Mouse (Mus musculus) MEL (cell line): Measurements from ENCODE around the gene Rab3c. TPM values are rescaled to one million over a fixed set of nuclear protein-coding genes. Genes with fewer than 3 reads are reported as not detected.

Experiments used
- DNase-seq: peaks from one replicate; pipeline ENCODE4 v3.0.0; 2011; ENCODE audit warnings: low read depth, low spot score
- H3K27ac ChIP-seq: 2 replicates; pipeline ENCODE4 v1.5.1; 2012; ENCODE audit warnings: low read depth, mild to moderate bottlenecking, control low read depth, low read length, moderate library complexity; ENCODE audit not compliant: control insufficient read depth
- H3K27me3 ChIP-seq, 2 experiments: fragments of 150-350 bp in 1 of 2; sonication (generic) in 1 of 2; 2 replicates each; pipeline ENCODE4 v1.6.1; 2012; ENCODE audit warnings: low read length in 2 of 2, mild to moderate bottlenecking in 2 of 2, improper control_type of control experiment in 1 of 2, moderate library complexity in 1 of 2; ENCODE audit not compliant: insufficient read depth in 2 of 2, control insufficient read depth in 1 of 2
- H3K36me3 ChIP-seq, 2 experiments: 2 replicates each; pipeline ENCODE4 v1.6.1; 2012 to 2014; ENCODE audit warnings: low read length in 2 of 2, improper control_type of control experiment in 1 of 2, inconsistent platforms in 1 of 2, mild to moderate bottlenecking in 1 of 2; ENCODE audit not compliant: insufficient read depth in 2 of 2, control insufficient read depth in 1 of 2
- H3K4me1 ChIP-seq, 2 experiments: fragments of 150-350 bp in 1 of 2; sonication (generic) in 1 of 2; 2 replicates each; pipeline ENCODE4 v1.6.1; 2012; ENCODE audit warnings: low read length in 2 of 2, improper control_type of control experiment in 1 of 2, mild to moderate bottlenecking in 1 of 2; ENCODE audit not compliant: insufficient read depth in 2 of 2, control insufficient read depth in 1 of 2
- H3K4me3 ChIP-seq, 2 experiments: fragments of 150-350 bp in 1 of 2; sonication (generic) in 1 of 2; 2 replicates each; pipeline ENCODE4 v1.5.1; 2012; ENCODE audit warnings: low read depth in 2 of 2, low read length in 2 of 2, mild to moderate bottlenecking in 2 of 2, moderate library complexity in 2 of 2, control low read depth in 1 of 2, improper control_type of control experiment in 1 of 2; ENCODE audit not compliant: control insufficient read depth in 1 of 2, insufficient read depth in 1 of 2
- H3K79me2 ChIP-seq: 2 replicates; pipeline ENCODE4 v1.6.1; 2012; ENCODE audit warnings: mild to moderate bottlenecking, low read length, moderate library complexity; ENCODE audit not compliant: control insufficient read depth, poor library complexity, insufficient read depth
- H3K9ac ChIP-seq: 2 replicates; pipeline ENCODE4 v1.6.1; 2012; ENCODE audit warnings: low read depth, mild to moderate bottlenecking, control low read depth, low read length, moderate library complexity; ENCODE audit not compliant: control insufficient read depth, poor library complexity, severe bottlenecking
- H3K9me3 ChIP-seq: fragments of 150-350 bp; sonication (generic); replicated peaks from 2 replicates; pipeline ENCODE4 v1.6.1; 2012; ENCODE audit warnings: mild to moderate bottlenecking, low read length, improper control_type of control experiment, moderate library complexity; ENCODE audit not compliant: insufficient read depth
- CHD1 ChIP-seq: IDR thresholded peaks from 2 replicates; pipeline ENCODE4 v1.6.1; 2012; ENCODE audit warnings: low read depth, mild to moderate bottlenecking, inconsistent platforms, low read length, improper control_type of control experiment
- ELF1 ChIP-seq: IDR thresholded peaks from 2 replicates; pipeline ENCODE4 v1.6.1; 2014; ENCODE audit warnings: low read depth, mild to moderate bottlenecking, inconsistent platforms, low read length, improper control_type of control experiment, moderate library complexity
- EP300 ChIP-seq, 2 experiments: IDR thresholded peaks; 2 replicates each; pipeline ENCODE4 v1.6.1; 2011; ENCODE audit warnings: improper control_type of control experiment in 2 of 2, low read length in 2 of 2, low read depth in 1 of 2, mild to moderate bottlenecking in 1 of 2
- ETS1 ChIP-seq: IDR thresholded peaks from 2 replicates; pipeline ENCODE4 v1.6.1; 2012; ENCODE audit warnings: low read depth, mild to moderate bottlenecking, inconsistent platforms, low read length, improper control_type of control experiment, moderate library complexity
- GABPA ChIP-seq: IDR thresholded peaks from 2 replicates; pipeline ENCODE4 v1.6.1; 2012; ENCODE audit warnings: low read depth, mild to moderate bottlenecking, inconsistent platforms, low read length, improper control_type of control experiment, moderate library complexity
- HCFC1 ChIP-seq: IDR thresholded peaks from 2 replicates; pipeline ENCODE4 v1.6.1; 2012; ENCODE audit warnings: low read depth, mild to moderate bottlenecking, inconsistent platforms, low read length, improper control_type of control experiment, moderate library complexity
- JUND ChIP-seq: IDR thresholded peaks from 2 replicates; pipeline ENCODE4 v1.6.1; 2011; ENCODE audit warnings: low read depth, mild to moderate bottlenecking, improper control_type of control experiment, low read length
- MAFK ChIP-seq: IDR thresholded peaks from 2 replicates; pipeline ENCODE4 v1.6.1; 2011; ENCODE audit warnings: low read depth, mild to moderate bottlenecking, low read length, improper control_type of control experiment, borderline replicate concordance
- MAX ChIP-seq: IDR thresholded peaks from 2 replicates; pipeline ENCODE4 v1.6.1; 2011; ENCODE audit warnings: low read length, improper control_type of control experiment
- MAZ ChIP-seq: IDR thresholded peaks from 2 replicates; pipeline ENCODE4 v1.6.1; 2012; ENCODE audit warnings: low read depth, mild to moderate bottlenecking, inconsistent platforms, low read length, improper control_type of control experiment
- MEF2A ChIP-seq: IDR thresholded peaks from 2 replicates; pipeline ENCODE4 v1.6.1; 2014; ENCODE audit warnings: low read depth, mild to moderate bottlenecking, inconsistent platforms, low read length, improper control_type of control experiment; ENCODE audit not compliant: poor library complexity, insufficient replicate concordance, severe bottlenecking; ENCODE audit errors: extremely low read depth
- MYB ChIP-seq: IDR thresholded peaks from 2 replicates; pipeline ENCODE4 v1.6.1; 2011; ENCODE audit warnings: mild to moderate bottlenecking, low read depth, low read length, improper control_type of control experiment
- MYC ChIP-seq: IDR thresholded peaks from 2 replicates; pipeline ENCODE4 v1.6.1; 2011; ENCODE audit warnings: low read depth, mild to moderate bottlenecking, low read length, improper control_type of control experiment, moderate library complexity
- NRF1 ChIP-seq: IDR thresholded peaks from 2 replicates; pipeline ENCODE4 v1.6.1; 2014; ENCODE audit warnings: low read depth, mild to moderate bottlenecking, inconsistent platforms, low read length, improper control_type of control experiment, moderate library complexity; ENCODE audit not compliant: poor library complexity, insufficient read depth, severe bottlenecking
- POLR2AphosphoS2 ChIP-seq: IDR thresholded peaks from 2 replicates; pipeline ENCODE4 v1.6.1; 2011; ENCODE audit warnings: low read length, improper control_type of control experiment
- RAD21 ChIP-seq: IDR thresholded peaks from 2 replicates; pipeline ENCODE4 v1.6.1; 2011; ENCODE audit warnings: mild to moderate bottlenecking, low read depth, low read length, improper control_type of control experiment
- SIN3A ChIP-seq: IDR thresholded peaks from 2 replicates; pipeline ENCODE4 v1.6.1; 2012; ENCODE audit warnings: low read length, improper control_type of control experiment, inconsistent platforms
- TAL1 ChIP-seq: IDR thresholded peaks from 2 replicates; pipeline ENCODE4 v1.6.1; 2012; ENCODE audit warnings: mild to moderate bottlenecking, inconsistent platforms, low read length, moderate library complexity, mixed read lengths
- TBP ChIP-seq: IDR thresholded peaks from 2 replicates; pipeline ENCODE4 v1.8.0; 2011; ENCODE audit warnings: low read depth, low read length, improper control_type of control experiment
- TCF12 ChIP-seq: IDR thresholded peaks from 2 replicates; pipeline ENCODE4 v1.6.1; 2014; ENCODE audit warnings: low read depth, mild to moderate bottlenecking, inconsistent platforms, low read length, improper control_type of control experiment, moderate library complexity
- UBTF ChIP-seq: IDR thresholded peaks from 2 replicates; pipeline ENCODE4 v1.6.1; 2012; ENCODE audit warnings: low read depth, mild to moderate bottlenecking, inconsistent platforms, low read length, improper control_type of control experiment, moderate library complexity, borderline replicate concordance; ENCODE audit not compliant: insufficient read depth
- USF2 ChIP-seq, 2 experiments: IDR thresholded peaks; 2 replicates each; pipeline ENCODE4 v1.6.1; 2011 to 2012; ENCODE audit warnings: improper control_type of control experiment in 2 of 2, low read length in 2 of 2, borderline replicate concordance in 1 of 2, inconsistent platforms in 1 of 2, low read depth in 1 of 2, mild to moderate bottlenecking in 1 of 2; ENCODE audit not compliant: insufficient read depth in 1 of 2
- ZC3H11A ChIP-seq: IDR thresholded peaks from 2 replicates; pipeline ENCODE4 v1.6.1; 2012; ENCODE audit warnings: low read depth, mild to moderate bottlenecking, inconsistent platforms, low read length, improper control_type of control experiment
- ZMIZ1 ChIP-seq: IDR thresholded peaks from 2 replicates; pipeline ENCODE4 v1.6.1; 2012; ENCODE audit warnings: low read depth, mild to moderate bottlenecking, inconsistent platforms, low read length, improper control_type of control experiment, moderate library complexity
- ZNF384 ChIP-seq: IDR thresholded peaks from 2 replicates; pipeline ENCODE4 v1.6.1; 2012; ENCODE audit warnings: low read depth, mild to moderate bottlenecking, inconsistent platforms, low read length, improper control_type of control experiment
- polyA plus RNA-seq, 2 experiments: library from polyadenylated mRNA; stranded (reverse) in 1 of 2; unstranded in 1 of 2; fragments of >175 nt in 1 of 2; fragments of >200 nt in 1 of 2; gene quantifications; 2 replicates each; pipeline versions ENCODE4 v1.2.1 to v1.2.4; 2012; ENCODE audit warnings: low replicate concordance in 2 of 2, low read depth in 1 of 2; ENCODE audit not compliant: insufficient read length in 2 of 2, insufficient read depth in 1 of 2, missing spikeins in 1 of 2
- total RNA-seq: library from RNA; depleted of rRNA; stranded (reverse); fragments of 300-350 nt; gene quantifications from 2 replicates; pipeline ENCODE4 v1.2.3, GENCODE M21; 2012

The Rab3c gene
- total and polyA plus RNA-seq, 3 experiments = not detected

DNA sequence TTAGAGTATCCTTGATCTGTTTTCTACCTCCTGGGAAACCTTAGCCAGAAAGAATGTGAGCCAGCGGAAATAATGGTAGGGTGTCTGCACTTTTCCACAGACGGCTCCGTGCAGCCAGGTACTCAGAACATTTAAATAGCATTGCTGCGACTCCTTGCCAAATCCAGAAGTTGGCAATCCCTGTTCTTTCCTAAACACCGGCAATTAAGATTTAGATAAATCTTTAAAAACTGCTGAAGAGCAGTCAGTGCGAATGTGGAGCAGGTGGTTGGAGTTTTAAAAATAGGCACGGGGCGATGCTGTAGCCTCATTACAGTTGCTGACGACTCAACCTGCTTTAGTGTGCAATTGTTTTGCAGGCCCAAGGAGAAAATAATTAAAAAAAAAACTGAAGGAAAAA lies 205.2 kb downstream of the Rab3c start:
- Histone ChIP-seq H3K9me3 (no peaks in the 10 kb centered on the region), H3K4me1 (no peaks in the 10 kb centered on the region), H3K9ac (no peak overlapping the region), H3K27me3 (peaks cover 0 to 3% of the 10 kb centered on the region in 2 experiments; a peak in 1 of 4 replicates), H3K36me3 (no peaks in the 10 kb centered on the region), H3K79me2 (no peaks in the 10 kb centered on the region), H3K27ac (no peak overlapping the region), H3K4me3 (no peak overlapping the region)
- TF ChIP-seq ETS1 (no peak), JUND (no peak), MEF2A (no peak), TAL1 (no peak), ZC3H11A (no peak), MAZ (no peak), UBTF (no peak), ELF1 (no peak), TCF12 (no peak), CHD1 (no peak), HCFC1 (no peak), MAFK (no peak), POLR2AphosphoS2 (no peak), MYC (no peak), MYB (no peak), SIN3A (no peak)
- no peak for DNase-seq

DNA sequence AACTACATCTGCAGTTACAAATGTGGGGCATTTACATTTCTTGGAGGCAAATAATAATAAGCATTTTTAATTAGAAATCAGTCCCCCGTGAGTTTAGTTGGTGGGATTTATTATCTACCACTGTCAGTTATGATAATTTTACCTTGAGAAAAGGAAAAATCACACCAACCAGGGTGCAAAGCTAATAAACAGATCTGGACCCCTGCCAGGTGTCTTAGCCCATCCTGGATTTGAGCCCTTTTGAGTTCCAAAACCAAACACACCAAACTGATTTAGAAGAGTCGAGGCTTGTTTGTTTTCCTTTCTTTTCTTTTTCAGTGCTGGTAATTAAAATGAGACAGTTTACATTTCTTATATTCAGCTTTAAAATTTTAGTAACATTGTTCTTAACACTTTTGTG lies 206.6 kb downstream of the Rab3c start:
- H3K27ac ChIP-seq = no peak overlapping the region
- no peaks in the 10 kb centered on the region for H3K4me1 ChIP-seq
- no peaks in the 10 kb centered on the region for H3K79me2 ChIP-seq
- no peak overlapping the region for H3K4me3 ChIP-seq
- H3K36me3 ChIP-seq = no peaks in the 10 kb centered on the region
- DNase-seq = no peak
- H3K27me3 ChIP-seq = peaks cover 0 to 3% of the 10 kb centered on the region in 2 experiments; a peak in 1 of 4 replicates
- no peak overlapping the region for H3K9ac ChIP-seq
- TF ChIP-seq MAX (no peak), MAFK (no peak), NRF1 (no peak), GABPA (no peak), MEF2A (no peak), TBP (no peak), CHD1 (no peak), MAZ (no peak), EP300 (IDR thresholded peaks at IDR 0.05; ENCODE audit: low read depth in 1 of 2, low read length in 2 of 2) (no peak), ZMIZ1 (no peak), ZNF384 (no peak), USF2 (IDR thresholded peaks at IDR 0.05; ENCODE audit: borderline replicate concordance in 1 of 2, insufficient read depth in 1 of 2, low read depth in 1 of 2, low read length in 2 of 2) (no peak), POLR2AphosphoS2 (no peak), RAD21 (no peak)
- H3K9me3 ChIP-seq = no peaks in the 10 kb centered on the region
